Mouse (Mus musculus): ENCODE data around the gene Grhl3. TPM values are rescaled to one million over a fixed set of nuclear protein-coding genes. Genes with fewer than 3 reads are reported as not detected.

Grhl3 gene
- polyA plus RNA-seq, 1 experiment from 2014 or later: 7.1 TPM

- H3K27ac ChIP-seq (ENCODE audit: low read depth): no peak overlapping the region
- no peaks in the 10 kb centered on the region for H3K4me1 ChIP-seq (replicated peaks; ENCODE audit: control insufficient read depth, insufficient read depth, low read length)
- no peaks in the 10 kb centered on the region for H3K27me3 ChIP-seq (replicated peaks; ENCODE audit: control insufficient read depth, insufficient read depth, low read length)
- ATAC-seq (replicated peaks; ENCODE audit: low FRiP score, low TSS enrichment, low read depth) (no peak), DNase-seq (ENCODE audit: low spot score) (no peak)
- H3K9me3 ChIP-seq (ENCODE audit: control insufficient read depth, low read length): peaks cover 6% of the 10 kb centered on the region; the same call in 1 of the 2 replicates
- 87% methylated on average over 7 of the region's 7 CpGs for WGBS
- H3K4me2 ChIP-seq (ENCODE audit: low read length): no peak overlapping the region
- no peak overlapping the region for H3K9ac ChIP-seq (ENCODE audit: low read length)
- H3K4me3 ChIP-seq (ENCODE audit: low read depth, low read length): no peak overlapping the region
- no peaks in the 10 kb centered on the region for H3K36me3 ChIP-seq (ENCODE audit: control insufficient read depth, insufficient read depth, low read length)
Observed at GRCm38 (mm10) chr4:135606271-135606670, 32.8 kb upstream of the Grhl3 start.

- Histone ChIP-seq H3K27ac (ENCODE audit: low read depth) (no peak overlapping the region), H3K27me3 (replicated peaks; ENCODE audit: control insufficient read depth, insufficient read depth, low read length) (no peaks in the 10 kb centered on the region), H3K9me3 (ENCODE audit: control insufficient read depth, low read length) (no peaks in the 10 kb centered on the region; the same call in 1 of the 2 replicates), H3K4me3 (ENCODE audit: low read depth, low read length) (no peak overlapping the region), H3K4me2 (ENCODE audit: low read length) (no peak overlapping the region), H3K36me3 (ENCODE audit: control insufficient read depth, insufficient read depth, low read length) (no peaks in the 10 kb centered on the region), H3K9ac (ENCODE audit: low read length) (no peak overlapping the region), H3K4me1 (replicated peaks; ENCODE audit: control insufficient read depth, insufficient read depth, low read length) (no peaks in the 10 kb centered on the region)
- WGBS: 89% methylated on average over 3 of the region's 3 CpGs
- DNase-seq (ENCODE audit: low spot score): no peak
- ATAC-seq (replicated peaks; ENCODE audit: low FRiP score, low TSS enrichment, low read depth): no peak
Observed at GRCm38 (mm10) chr4:135601530-135601929, 28.1 kb upstream of the Grhl3 start.

- DNase-seq (ENCODE audit: low spot score): no peak
- Histone ChIP-seq H3K27ac (ENCODE audit: low read depth) (no peak overlapping the region), H3K36me3 (ENCODE audit: control insufficient read depth, insufficient read depth, low read length) (no peaks in the 10 kb centered on the region), H3K4me3 (ENCODE audit: low read depth, low read length) (no peak overlapping the region), H3K4me2 (ENCODE audit: low read length) (no peak overlapping the region), H3K9me3 (ENCODE audit: control insufficient read depth, low read length) (no peaks in the 10 kb centered on the region; the same call in 1 of the 2 replicates), H3K27me3 (replicated peaks; ENCODE audit: control insufficient read depth, insufficient read depth, low read length) (no peaks in the 10 kb centered on the region), H3K9ac (ENCODE audit: low read length) (no peak overlapping the region), H3K4me1 (replicated peaks; ENCODE audit: control insufficient read depth, insufficient read depth, low read length) (no peaks in the 10 kb centered on the region)
- ATAC-seq (replicated peaks; ENCODE audit: low FRiP score, low TSS enrichment, low read depth): no peak
- WGBS: 78% methylated on average over 7 of the region's 7 CpGs
Observed at GRCm38 (mm10) chr4:135599497-135600182, 26.2 kb upstream of the Grhl3 start.

- Histone ChIP-seq H3K27me3 (replicated peaks; ENCODE audit: control insufficient read depth, insufficient read depth, low read length) (no peaks in the 10 kb centered on the region), H3K4me1 (replicated peaks; ENCODE audit: control insufficient read depth, insufficient read depth, low read length) (no peaks in the 10 kb centered on the region), H3K9ac (ENCODE audit: low read length) (no peak overlapping the region), H3K27ac (ENCODE audit: low read depth) (no peak overlapping the region), H3K36me3 (ENCODE audit: control insufficient read depth, insufficient read depth, low read length) (no peaks in the 10 kb centered on the region), H3K4me3 (ENCODE audit: low read depth, low read length) (no peak overlapping the region), H3K4me2 (ENCODE audit: low read length) (no peak overlapping the region), H3K9me3 (ENCODE audit: control insufficient read depth, low read length) (no peaks in the 10 kb centered on the region; the same call in 1 of the 2 replicates)
- DNase-seq (ENCODE audit: low spot score): no peak
- ATAC-seq (replicated peaks; ENCODE audit: low FRiP score, low TSS enrichment, low read depth): no peak
- 47% methylated on average over 2 of the region's 2 CpGs for WGBS
Observed at GRCm38 (mm10) chr4:135598998-135599397, 25.6 kb upstream of the Grhl3 start.

- Histone ChIP-seq H3K9ac (ENCODE audit: low read length) (no peak overlapping the region), H3K9me3 (ENCODE audit: control insufficient read depth, low read length) (peaks cover 4% of the 10 kb centered on the region; the same call in 1 of the 2 replicates), H3K36me3 (ENCODE audit: control insufficient read depth, insufficient read depth, low read length) (no peaks in the 10 kb centered on the region), H3K4me3 (ENCODE audit: low read depth, low read length) (no peak overlapping the region), H3K27me3 (replicated peaks; ENCODE audit: control insufficient read depth, insufficient read depth, low read length) (no peaks in the 10 kb centered on the region), H3K4me2 (ENCODE audit: low read length) (no peak overlapping the region), H3K4me1 (replicated peaks; ENCODE audit: control insufficient read depth, insufficient read depth, low read length) (no peaks in the 10 kb centered on the region), H3K27ac (ENCODE audit: low read depth) (no peak overlapping the region)
- whole genome bisulfite sequencing: 88% methylated on average over 5 of the region's 5 CpGs
- no peak for DNase-seq (ENCODE audit: low spot score)
- no peak for ATAC-seq (replicated peaks; ENCODE audit: low FRiP score, low TSS enrichment, low read depth)
Observed at GRCm38 (mm10) chr4:135597571-135597970, 24.1 kb upstream of the Grhl3 start.

GRCm38 (mm10) chr4:135595943-135596342, 22.5 kb upstream of the Grhl3 start:
- Histone ChIP-seq H3K9ac (ENCODE audit: low read length) (no peak overlapping the region), H3K9me3 (ENCODE audit: control insufficient read depth, low read length) (0 out of 2 replicates have a peak, but pooled peaks cover 4% of the 10 kb centered on the region), H3K27me3 (replicated peaks; ENCODE audit: control insufficient read depth, insufficient read depth, low read length) (no peaks in the 10 kb centered on the region), H3K4me2 (ENCODE audit: low read length) (no peak overlapping the region), H3K4me3 (ENCODE audit: low read depth, low read length) (no peak overlapping the region), H3K36me3 (ENCODE audit: control insufficient read depth, insufficient read depth, low read length) (no peaks in the 10 kb centered on the region), H3K27ac (ENCODE audit: low read depth) (no peak overlapping the region), H3K4me1 (replicated peaks; ENCODE audit: control insufficient read depth, insufficient read depth, low read length) (no peaks in the 10 kb centered on the region)
- DNase-seq (ENCODE audit: low spot score) (no peak), ATAC-seq (replicated peaks; ENCODE audit: low FRiP score, low TSS enrichment, low read depth) (no peak)
- WGBS: 53% methylated on average over 5 of the region's 5 CpGs

- ATAC-seq (replicated peaks; ENCODE audit: low FRiP score, low TSS enrichment, low read depth) (no peak; the same call in 1 of the 2 replicates), DNase-seq (ENCODE audit: low spot score) (no peak)
- 58% methylated on average over 8 of the region's 8 CpGs for WGBS
- Histone ChIP-seq H3K4me3 (ENCODE audit: low read depth, low read length) (no peak overlapping the region), H3K9me3 (ENCODE audit: control insufficient read depth, low read length) (0 out of 2 replicates have a peak, but pooled peaks cover 4% of the 10 kb centered on the region), H3K4me2 (ENCODE audit: low read length) (no peak overlapping the region), H3K27ac (ENCODE audit: low read depth) (no peak overlapping the region), H3K9ac (ENCODE audit: low read length) (no peak overlapping the region), H3K4me1 (replicated peaks; ENCODE audit: control insufficient read depth, insufficient read depth, low read length) (no peaks in the 10 kb centered on the region), H3K27me3 (replicated peaks; ENCODE audit: control insufficient read depth, insufficient read depth, low read length) (no peaks in the 10 kb centered on the region), H3K36me3 (ENCODE audit: control insufficient read depth, insufficient read depth, low read length) (no peaks in the 10 kb centered on the region)
Observed at GRCm38 (mm10) chr4:135591610-135592304, 18.3 kb upstream of the Grhl3 start.

- DNase-seq (ENCODE audit: low spot score) (no peak), ATAC-seq (replicated peaks; ENCODE audit: low FRiP score, low TSS enrichment, low read depth) (no peak)
- no peaks in the 10 kb centered on the region for H3K36me3 ChIP-seq (ENCODE audit: control insufficient read depth, insufficient read depth, low read length)
- 0 out of 2 replicates have a peak, but pooled peaks cover 4% of the 10 kb centered on the region for H3K9me3 ChIP-seq (ENCODE audit: control insufficient read depth, low read length)
- H3K27ac ChIP-seq (ENCODE audit: low read depth): no peak overlapping the region
- H3K4me3 ChIP-seq (ENCODE audit: low read depth, low read length): no peak overlapping the region
- no peaks in the 10 kb centered on the region for H3K27me3 ChIP-seq (replicated peaks; ENCODE audit: control insufficient read depth, insufficient read depth, low read length)
- no peak overlapping the region for H3K4me2 ChIP-seq (ENCODE audit: low read length)
- H3K4me1 ChIP-seq (replicated peaks; ENCODE audit: control insufficient read depth, insufficient read depth, low read length): no peaks in the 10 kb centered on the region
- 54% methylated on average over 3 of the region's 3 CpGs for WGBS
- H3K9ac ChIP-seq (ENCODE audit: low read length): no peak overlapping the region
Observed at GRCm38 (mm10) chr4:135591086-135591485, 17.7 kb upstream of the Grhl3 start.
